In the genomic region with DNA sequence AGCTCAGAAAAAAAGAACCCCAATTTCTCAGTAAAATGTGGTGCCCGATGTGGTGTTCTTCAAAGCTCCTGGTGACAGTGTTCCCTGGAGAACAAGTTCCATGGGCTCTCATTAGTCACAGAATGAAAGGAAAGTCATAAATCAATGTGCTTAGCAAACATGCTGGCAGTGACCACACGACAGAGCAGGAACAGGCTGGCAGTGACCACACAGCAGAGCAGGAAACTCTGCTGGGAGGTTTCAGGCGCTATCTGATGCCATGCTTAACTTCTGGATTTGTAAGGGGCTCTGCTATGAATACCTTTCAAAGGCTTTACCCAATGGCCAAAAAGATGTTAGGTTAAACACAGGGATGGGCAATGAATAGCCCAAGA, we compare ENCODE assay signal across 14 mouse cellular contexts. TPM values are rescaled to one million over a fixed set of nuclear protein-coding genes. Genes with fewer than 3 reads are reported as not detected.
DNase-seq lines count a peak whose midpoint lies in the region; ATAC-seq and TF ChIP-seq lines count a peak whose summit lies in the region.
"Had no signal": no experiment of that assay in that cellular context is flagged by ENCODE, and none has a peak within 500 bp of the region (broad histone marks: within the 10 kb centered on the region; RNA-seq: fewer than 3 reads in every experiment).

No protein-coding gene starts in this region.

- peak overlapping the region; percentile 61 for H3K4me2 ChIP-seq in liver, postnatal 0 days (ENCODE audit: low read depth, low read length)
- no peak overlapping the region for H3K4me2 ChIP-seq in kidney, embryonic 16.5 days (replicated peaks; ENCODE audit: low read depth, low read length)

- peak overlapping the region; percentile 47 for H3K27ac ChIP-seq in bone marrow macrophage, adult 2 months (ENCODE audit: insufficient read depth, low read depth, low read length)
- peak overlapping the region; percentile 62 for H3K27ac ChIP-seq in liver, postnatal 0 days (ENCODE audit: low read depth)
- H3K27ac ChIP-seq in kidney, embryonic 16.5 days (ENCODE audit: low read length), result no peak overlapping the region
- H3K27ac ChIP-seq: limb, embryonic 10.5 days had no signal

- no peaks in the 10 kb centered on the region for H3K27me3 ChIP-seq in liver, postnatal 0 days (ENCODE audit: insufficient read depth, low read length)
- H3K27me3 ChIP-seq in kidney, embryonic 16.5 days (ENCODE audit: insufficient read depth, low read length), result no peaks in the 10 kb centered on the region

- no peak overlapping the region for H3K9ac ChIP-seq in liver, postnatal 0 days (replicated peaks)
- H3K9ac ChIP-seq in kidney, embryonic 16.5 days (replicated peaks; ENCODE audit: low read length), result no peak overlapping the region

- no peaks in the 10 kb centered on the region for H3K36me3 ChIP-seq in liver, postnatal 0 days (replicated peaks; ENCODE audit: insufficient read depth, low read length)
- no peaks in the 10 kb centered on the region for H3K36me3 ChIP-seq in kidney, embryonic 16.5 days (ENCODE audit: insufficient read depth, low read length)
- H3K36me3 ChIP-seq: limb, embryonic 10.5 days had no signal

- 13% methylated on average over 3 of the region's 3 CpGs for WGBS in liver, postnatal 0 days (ENCODE audit: insufficient replicate concordance)
- WGBS in kidney, embryonic 16.5 days, result 22% methylated on average over 3 of the region's 3 CpGs

- no peak for TF ChIP-seq EP300 in liver, postnatal 0 days (IDR thresholded peaks at IDR 0.05; ENCODE audit: low read depth)

- H3K4me3 ChIP-seq in bone marrow macrophage, adult 2 months (ENCODE audit: insufficient read depth, low read length), result no peak overlapping the region
- H3K4me3 ChIP-seq in liver, postnatal 0 days (ENCODE audit: low read depth, low read length), result no peak overlapping the region
- no peak overlapping the region for H3K4me3 ChIP-seq in kidney, embryonic 16.5 days (ENCODE audit: low read length)
- H3K4me3 ChIP-seq: limb, embryonic 10.5 days had no signal

- peak; percentile 82 for ATAC-seq in liver, postnatal 0 days
- no peak for ATAC-seq in kidney, embryonic 16.5 days (ENCODE audit: low FRiP score, low TSS enrichment)
- ATAC-seq: forebrain, embryonic 14.5 days; lung, postnatal 0 days had no signal

- no peak for TF ChIP-seq CTCF in bone marrow macrophage, adult 2 months (IDR thresholded peaks at IDR 0.05; ENCODE audit: low read depth, low read length)
- no peak for TF ChIP-seq CTCF in liver, postnatal 0 days (IDR thresholded peaks at IDR 0.05; ENCODE audit: low read depth)

- peak; percentile 21 for DNase-seq in cerebellum, adult 9-11 months
- no peak for DNase-seq in cerebellum, adult 11-12 months
- peak; percentile 14 for DNase-seq in 3134 (ENCODE audit: extremely low read depth, insufficient read length, low spot score)
- peak; percentile 22 for DNase-seq in liver, postnatal 0 days
- DNase-seq in right cerebral cortex, postnatal 10 days (ENCODE audit: low spot score in 2 of 2), result no peak
- DNase-seq: heart, postnatal 4 days; kidney, adult 11 months; layer of hippocampus, adult 9-11 months; midbrain, embryonic 14.5 days had no signal

- H3K4me1 ChIP-seq in bone marrow macrophage, adult 2 months (ENCODE audit: control insufficient read depth, insufficient read depth, low read length), result peaks cover 31% of the 10 kb centered on the region
- H3K4me1 ChIP-seq in liver, postnatal 0 days (ENCODE audit: insufficient read depth), result peaks cover 11% of the 10 kb centered on the region; the same call in 1 of the 2 replicates
- H3K4me1 ChIP-seq in kidney, embryonic 16.5 days (ENCODE audit: insufficient read depth, low read length), result 0 out of 2 replicates have a peak, but pooled peaks cover 6% of the 10 kb centered on the region

- TF ChIP-seq POLR2A in bone marrow macrophage, adult 2 months (IDR thresholded peaks at IDR 0.05; ENCODE audit: borderline replicate concordance, low read depth, low read length), result no peak

- no peaks in the 10 kb centered on the region for H3K9me3 ChIP-seq in liver, postnatal 0 days (ENCODE audit: low read length)
- no peaks in the 10 kb centered on the region for H3K9me3 ChIP-seq in kidney, embryonic 16.5 days (ENCODE audit: low read length)
- H3K9me3 ChIP-seq: limb, embryonic 10.5 days had no signal

RNA-seq across cellular contexts. Expression of gene Fsip1, which starts 49.7 kb away (rescaled TPM):
- 0.58 and 1.1 TPM in 2 replicates for polyA plus RNA-seq in bone marrow macrophage, adult 2 months (2012; ENCODE audit: insufficient read depth, insufficient read length, missing spikeins)
- polyA plus RNA-seq in liver, postnatal 0 days (2015; fragmentation: Nextera tagmentation; extraction: Ambion mirVana), result 0.11 and 0.21 TPM in 2 replicates
- polyA plus RNA-seq in kidney, embryonic 16.5 days (2015; fragmentation: Nextera tagmentation; extraction: Ambion mirVana), result 0.70 and 0.94 TPM in 2 replicates

Comparison
In these comparisons a context has a peak if more than half of its experiments do, and no peak if none do; other contexts are left out.
1. DNase-seq: peak in cerebellum, adult 9-11 months (single experiment), 3134 (single experiment) and liver, postnatal 0 days (single experiment); none in cerebellum, adult 11-12 months (single experiment) and right cerebral cortex, postnatal 10 days (0 of 2).